ENCODE assay signal across 11 mouse cellular contexts in genomic region chr4:57636782-57637482, GRCm38 (mm10).
A peak's percentile ranks its signal among the peaks of the same experiment; 100 is the strongest.
DNase-seq lines count a peak whose midpoint lies in the region; ATAC-seq lines count a peak whose summit lies in the region.
"Had no signal": no experiment of that assay in that cellular context is flagged by ENCODE, and none has a peak within 500 bp of the region (broad histone marks: within the 10 kb centered on the region; RNA-seq: fewer than 3 reads in every experiment).

No protein-coding gene starts in this region.

- no peaks in the 10 kb centered on the region for H3K9me3 ChIP-seq in forebrain, embryonic 13.5 days (replicated peaks)
- no peaks in the 10 kb centered on the region for H3K9me3 ChIP-seq in forebrain, embryonic 11.5 days (ENCODE audit: control insufficient read depth, low read length)
- H3K9me3 ChIP-seq in limb, embryonic 12.5 days = no peaks in the 10 kb centered on the region
- no peaks in the 10 kb centered on the region for H3K9me3 ChIP-seq in limb, embryonic 10.5 days (replicated peaks)
- H3K9me3 ChIP-seq in midbrain, embryonic 16.5 days (replicated peaks; ENCODE audit: control insufficient read depth, low read length, poor library complexity, severe bottlenecking) = no peaks in the 10 kb centered on the region

- no peaks in the 10 kb centered on the region for H3K36me3 ChIP-seq in forebrain, embryonic 13.5 days (ENCODE audit: poor library complexity, severe bottlenecking)
- no peaks in the 10 kb centered on the region for H3K36me3 ChIP-seq in forebrain, embryonic 11.5 days (ENCODE audit: control insufficient read depth, insufficient read depth, low read length)
- no peaks in the 10 kb centered on the region for H3K36me3 ChIP-seq in limb, embryonic 12.5 days
- no peaks in the 10 kb centered on the region for H3K36me3 ChIP-seq in limb, embryonic 10.5 days
- H3K36me3 ChIP-seq in midbrain, embryonic 16.5 days (ENCODE audit: control insufficient read depth, insufficient read depth, low read length) = no peaks in the 10 kb centered on the region

- no peak overlapping the region for H3K27ac ChIP-seq in forebrain, embryonic 13.5 days
- H3K27ac ChIP-seq in forebrain, embryonic 11.5 days (ENCODE audit: low read depth, low read length) = no peak overlapping the region
- no peak overlapping the region for H3K27ac ChIP-seq in limb, embryonic 12.5 days
- H3K27ac ChIP-seq in limb, embryonic 10.5 days = no peak overlapping the region
- H3K27ac ChIP-seq in midbrain, embryonic 16.5 days (ENCODE audit: low read length) = peak overlapping the region; percentile 85

- WGBS in forebrain, embryonic 13.5 days = 66% methylated on average over 9 of the region's 9 CpGs
- WGBS in forebrain, embryonic 11.5 days = 76% methylated on average over 9 of the region's 9 CpGs
- 71% methylated on average over 9 of the region's 9 CpGs for WGBS in limb, embryonic 12.5 days
- WGBS in limb, embryonic 10.5 days = 88% methylated on average over 9 of the region's 9 CpGs
- WGBS in midbrain, embryonic 16.5 days = 65% methylated on average over 9 of the region's 9 CpGs

- H3K4me1 ChIP-seq in forebrain, embryonic 13.5 days = peaks cover 6% of the 10 kb centered on the region
- H3K4me1 ChIP-seq in forebrain, embryonic 11.5 days (replicated peaks; ENCODE audit: control insufficient read depth, insufficient read depth, low read length) = peaks cover 4% of the 10 kb centered on the region; the same call in 1 of the 2 replicates
- H3K4me1 ChIP-seq in limb, embryonic 12.5 days (replicated peaks) = peaks cover 36% of the 10 kb centered on the region
- H3K4me1 ChIP-seq in limb, embryonic 10.5 days = peaks cover 27% of the 10 kb centered on the region
- 0 out of 2 replicates have a peak, but pooled peaks cover 14% of the 10 kb centered on the region for H3K4me1 ChIP-seq in midbrain, embryonic 16.5 days (ENCODE audit: control insufficient read depth, insufficient read depth, low read length)

- no peak overlapping the region for H3K4me3 ChIP-seq in forebrain, embryonic 13.5 days
- no peak overlapping the region for H3K4me3 ChIP-seq in forebrain, embryonic 11.5 days (ENCODE audit: low read depth, low read length)
- H3K4me3 ChIP-seq in limb, embryonic 12.5 days (replicated peaks) = no peak overlapping the region
- no peak overlapping the region for H3K4me3 ChIP-seq in limb, embryonic 10.5 days
- peak overlapping the region; percentile 42 for H3K4me3 ChIP-seq in midbrain, embryonic 16.5 days (ENCODE audit: low read depth, low read length)

- H3K27me3 ChIP-seq in forebrain, embryonic 13.5 days = no peaks in the 10 kb centered on the region
- no peaks in the 10 kb centered on the region for H3K27me3 ChIP-seq in forebrain, embryonic 11.5 days (ENCODE audit: control insufficient read depth, insufficient read depth, low read length)
- H3K27me3 ChIP-seq in limb, embryonic 12.5 days = no peaks in the 10 kb centered on the region
- 0 out of 2 replicates have a peak, but pooled peaks cover 4% of the 10 kb centered on the region for H3K27me3 ChIP-seq in limb, embryonic 10.5 days (ENCODE audit: low read depth, poor library complexity, severe bottlenecking)
- H3K27me3 ChIP-seq in midbrain, embryonic 16.5 days (ENCODE audit: control insufficient read depth, insufficient read depth, low read depth, low read length) = no peaks in the 10 kb centered on the region

- 0 out of 2 replicates have a peak, but pooled peaks have one; percentile 9 for ATAC-seq in forebrain, embryonic 13.5 days
- no peak for ATAC-seq in forebrain, embryonic 11.5 days (replicated peaks; ENCODE audit: low FRiP score)
- no peak for ATAC-seq in limb, embryonic 12.5 days (ENCODE audit: insufficient number of reproducible peaks, insufficient read depth, low FRiP score, low TSS enrichment, low read depth)
- ATAC-seq in midbrain, embryonic 16.5 days = 0 out of 2 replicates have a peak, but pooled peaks have one; percentile 34
- ATAC-seq: CD4-positive, CD25-positive, alpha-beta regulatory T cell, adult 4 months; liver, postnatal 0 days had no signal

- no peak overlapping the region for H3K9ac ChIP-seq in forebrain, embryonic 13.5 days
- no peak overlapping the region for H3K9ac ChIP-seq in forebrain, embryonic 11.5 days (ENCODE audit: low read length)
- H3K9ac ChIP-seq in limb, embryonic 12.5 days (replicated peaks) = no peak overlapping the region
- H3K9ac ChIP-seq in midbrain, embryonic 16.5 days (ENCODE audit: low read depth, low read length) = peak overlapping the region; percentile 67
- H3K9ac ChIP-seq: liver, postnatal 0 days had no signal

- H3K4me2 ChIP-seq in forebrain, embryonic 13.5 days = peak overlapping the region; percentile 70
- H3K4me2 ChIP-seq in forebrain, embryonic 11.5 days (ENCODE audit: low read depth, low read length, severe bottlenecking) = no peak overlapping the region
- H3K4me2 ChIP-seq in limb, embryonic 12.5 days = peak overlapping the region; percentile 55; the same call in 1 of the 2 replicates
- H3K4me2 ChIP-seq in midbrain, embryonic 16.5 days (ENCODE audit: low read length) = peak overlapping the region; percentile 60

- DNase-seq in forebrain, embryonic 11.5 days (ENCODE audit: low spot score) = no peak
- no peak for DNase-seq in limb, embryonic 10.5 days (ENCODE audit: low spot score)
- peak; percentile 70 for DNase-seq in brain, adult 2 months (ENCODE audit: low read depth, low spot score)
- no peak for DNase-seq in cerebellum, adult 9-10 months
- DNase-seq in thymus, postnatal 10 days (ENCODE audit: low spot score in 2 of 2) = no peak
- DNase-seq: kidney, adult 9 months; liver, postnatal 0 days had no signal

Comparison
In these comparisons a context has a peak if more than half of its experiments do, and no peak if none do; other contexts are left out.
1. ATAC-seq: peak in forebrain, embryonic 13.5 days (single experiment) and midbrain, embryonic 16.5 days (single experiment); none in forebrain, embryonic 11.5 days (single experiment) and limb, embryonic 12.5 days (single experiment).